Mouse (Mus musculus): ENCODE results near the gene Fntb.
A peak's percentile ranks its signal among the peaks of the same experiment; 100 is the strongest.

The Fntb gene

GRCm38 (mm10) chr12:76795350-76795749, 30.0 kb downstream of the Fntb start, which contains the start of gene Gpx2:
Gene Gpx2, minus strand, starts transcription at chr12:76795554.
- no peak for DNase-seq (ENCODE audit: low spot score in 2 of 2)

DNA sequence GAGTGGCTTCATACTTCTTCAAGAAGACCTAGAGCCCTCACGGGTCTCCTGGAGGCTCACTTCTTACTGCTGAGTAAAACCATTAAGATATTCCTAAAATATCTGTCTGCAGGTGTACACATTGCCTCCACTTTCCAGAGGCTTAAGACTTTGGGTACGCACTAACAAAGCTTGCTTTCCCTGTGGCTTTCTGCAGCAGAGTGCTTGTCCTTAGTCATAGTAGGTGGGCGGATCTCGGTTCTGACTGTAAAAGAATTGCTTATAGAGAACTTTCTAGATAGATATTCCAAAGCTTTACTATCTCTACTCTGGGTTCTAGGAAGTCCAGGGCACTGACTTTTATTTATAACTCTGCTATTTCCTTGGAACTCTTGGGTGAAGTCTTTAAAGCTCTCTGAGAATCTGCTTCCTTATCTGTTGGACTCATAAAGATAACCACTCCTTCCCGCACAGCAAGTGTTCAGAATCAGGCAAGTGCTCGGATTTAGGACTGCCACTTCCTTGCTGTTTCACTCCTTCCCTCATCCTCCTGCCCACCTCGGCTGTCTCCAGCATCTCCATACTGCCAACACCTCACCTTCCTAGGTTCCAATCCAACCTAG, 31.6 kb downstream of the Fntb start:
- no peak for DNase-seq (ENCODE audit: low spot score in 2 of 2)

- no peak for DNase-seq (ENCODE audit: low spot score in 2 of 2)
These were observed 32.8 kb downstream of the Fntb start for GRCm38 (mm10) chr12:76798008-76798720.

- no peak for DNase-seq (ENCODE audit: low spot score in 2 of 2)
These were observed 37.6 kb downstream of the Fntb start for GRCm38 (mm10) chr12:76803028-76803427.

- peak in 1 of 2 experiments; percentile 32 for DNase-seq (ENCODE audit: low spot score in 2 of 2)
These were observed 38.4 kb downstream of the Fntb start for GRCm38 (mm10) chr12:76803700-76804252.

DNA sequence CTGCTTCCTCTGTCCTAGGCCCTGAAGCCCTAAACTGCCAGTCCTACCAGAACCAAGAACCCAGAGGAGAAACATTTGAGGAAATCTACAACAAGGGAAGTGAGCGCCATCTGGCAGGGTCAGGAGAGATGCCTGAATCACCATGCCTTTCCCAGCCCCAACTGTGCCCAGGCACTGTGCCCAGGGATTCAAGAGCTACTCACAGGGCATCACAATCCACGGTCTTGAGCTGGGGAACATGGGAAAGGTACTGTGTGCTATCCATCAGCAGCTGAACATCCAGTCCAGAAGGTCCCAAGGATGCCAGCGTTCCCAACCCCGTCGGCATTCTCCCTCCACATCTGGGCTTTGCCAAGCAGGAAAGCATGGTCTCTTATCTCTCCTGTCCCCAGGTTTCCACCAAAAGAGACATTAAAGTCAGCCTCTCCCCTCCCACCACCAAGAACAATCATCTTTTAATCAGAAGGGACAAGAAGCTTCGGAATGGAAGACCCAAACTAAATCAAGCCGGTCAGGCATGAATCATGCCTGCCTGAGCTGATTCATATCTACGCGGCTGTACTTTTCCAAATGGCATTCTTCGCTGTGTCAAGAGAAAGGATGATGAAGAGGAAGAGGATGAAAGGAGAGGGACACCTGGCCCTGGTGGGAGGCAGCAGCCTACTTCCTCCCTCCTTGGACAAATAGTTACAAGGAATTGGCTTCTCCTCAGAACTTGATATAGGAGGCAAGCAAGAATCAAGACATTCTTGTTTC, 39.8 kb downstream of the Fntb start:
- DNase-seq (ENCODE audit: low spot score in 2 of 2): no peak

DNA sequence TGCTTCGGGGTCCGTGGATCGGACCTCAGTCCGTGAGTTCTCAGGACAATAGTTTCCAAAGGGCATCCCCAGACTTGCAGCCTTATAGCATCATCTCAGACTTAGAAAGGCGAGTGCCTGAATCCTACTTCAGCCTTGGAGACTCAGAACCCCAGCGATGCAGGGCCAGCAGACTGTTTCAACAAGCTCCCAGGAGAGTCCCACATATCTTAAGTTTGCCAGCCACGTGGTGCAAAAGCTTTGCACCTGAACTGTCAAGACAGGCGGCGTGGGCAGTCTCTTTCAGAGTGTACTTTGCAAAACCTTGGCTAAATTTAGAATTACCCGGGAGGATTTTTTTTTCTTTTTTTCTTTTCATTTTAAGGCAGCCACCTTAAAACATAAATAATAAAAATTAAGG, 42.4 kb downstream of the Fntb start:
- no peak for DNase-seq (ENCODE audit: low spot score in 2 of 2)

DNA sequence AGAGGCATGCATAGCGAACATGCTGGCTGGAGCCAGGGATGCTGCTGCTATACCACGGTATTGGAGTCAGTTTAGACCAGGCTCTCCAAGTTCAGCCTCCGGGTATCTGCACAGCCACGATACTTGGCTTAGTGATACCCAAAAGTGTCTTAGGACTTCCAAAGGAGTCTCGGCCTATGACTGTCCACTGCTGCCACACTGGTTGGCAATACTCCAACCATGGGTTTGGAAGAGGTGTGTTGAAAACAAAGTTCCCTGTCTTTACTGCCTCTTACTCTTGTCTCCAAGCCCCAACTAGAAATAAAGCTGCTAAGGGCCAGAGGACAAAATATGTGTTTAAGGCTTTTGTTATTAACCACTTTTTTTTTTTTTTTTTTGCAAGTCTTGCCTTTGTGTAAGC, 45.1 kb downstream of the Fntb start:
- no peak for DNase-seq (ENCODE audit: low spot score in 2 of 2)

- no peak for DNase-seq (ENCODE audit: low spot score in 2 of 2)
These were observed 45.6 kb downstream of the Fntb start for GRCm38 (mm10) chr12:76811006-76811405.

- DNase-seq (ENCODE audit: low spot score in 2 of 2): no peak
These were observed 48.2 kb downstream of the Fntb start for GRCm38 (mm10) chr12:76813543-76813942.

GRCm38 (mm10) chr12:76814120-76814519, 48.7 kb downstream of the Fntb start:
- DNase-seq (ENCODE audit: low spot score in 2 of 2): no peak

GRCm38 (mm10) chr12:76816720-76817119, 51.3 kb downstream of the Fntb start:
- no peak for DNase-seq (ENCODE audit: low spot score in 2 of 2)

GRCm38 (mm10) chr12:76817176-76817575, 51.8 kb downstream of the Fntb start:
- DNase-seq (ENCODE audit: low spot score in 2 of 2): no peak

- DNase-seq (ENCODE audit: low spot score in 2 of 2): no peak
These were observed 52.7 kb downstream of the Fntb start for GRCm38 (mm10) chr12:76818120-76818519.

GRCm38 (mm10) chr12:76818908-76819307, 53.5 kb downstream of the Fntb start:
- DNase-seq (ENCODE audit: low spot score in 2 of 2): no peak

- no peak for DNase-seq (ENCODE audit: low spot score in 2 of 2)
These were observed 54.4 kb downstream of the Fntb start for GRCm38 (mm10) chr12:76819816-76820215.

- no peak for DNase-seq (ENCODE audit: low spot score in 2 of 2)
These were observed 55.2 kb downstream of the Fntb start for GRCm38 (mm10) chr12:76820615-76821014.

DNA sequence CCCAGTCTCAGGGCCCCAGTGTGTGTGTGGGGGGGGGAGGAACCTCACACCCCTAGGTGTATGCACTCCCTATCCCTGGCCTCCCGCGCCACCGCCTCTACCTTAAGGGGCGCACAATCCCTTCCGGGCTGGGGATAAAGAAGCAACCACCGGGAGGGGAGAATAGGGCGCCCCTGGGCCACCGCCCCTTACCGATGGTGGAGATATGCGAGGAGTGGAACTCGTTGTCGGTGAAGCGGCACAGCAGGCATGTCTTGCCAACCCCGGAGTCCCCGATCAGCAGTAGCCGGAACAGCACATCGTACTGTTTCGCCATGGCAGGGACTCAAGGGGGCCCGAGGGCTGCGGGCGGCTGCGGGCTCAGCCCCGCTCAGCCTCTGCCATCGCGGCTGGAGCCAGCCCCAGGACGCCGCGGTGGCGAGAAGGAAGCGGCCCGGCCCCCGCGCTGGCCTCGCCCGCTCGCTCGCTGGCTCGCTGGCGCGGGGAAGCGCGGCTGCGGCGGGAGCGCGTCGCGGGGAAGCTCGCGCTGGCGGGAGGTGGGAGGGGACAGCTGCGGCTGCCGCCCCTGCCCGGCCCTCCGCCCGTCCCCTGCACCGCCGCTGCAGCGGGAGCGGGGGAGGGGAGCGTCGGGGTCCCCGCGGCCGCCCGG, 56.7 kb downstream of the Fntb start:
- no peak for DNase-seq (ENCODE audit: low spot score in 2 of 2)

DNA sequence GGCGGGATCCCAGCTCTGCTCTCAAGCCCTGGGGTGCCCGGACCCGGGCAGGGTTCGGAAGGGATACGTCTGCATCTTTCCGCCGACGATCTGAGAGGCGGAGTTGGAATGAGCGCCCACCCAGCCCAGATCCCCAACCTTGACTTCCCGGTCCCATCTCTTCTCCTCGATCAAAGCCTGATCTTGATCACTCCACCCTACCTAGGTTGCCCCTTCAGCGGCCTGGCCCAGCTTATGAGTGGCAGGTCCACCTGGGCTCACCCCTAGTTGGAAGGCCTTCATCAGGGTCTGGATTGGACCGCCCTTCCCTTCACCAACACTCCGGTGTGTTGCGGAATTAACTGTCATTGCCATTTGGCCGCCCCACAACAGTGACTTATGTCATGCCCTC, 57.3 kb downstream of the Fntb start, which contains the start of gene Rab15:
TSS of gene Rab15 (minus strand) at position 258 of the 391 bp plus-strand sequence.
- DNase-seq (ENCODE audit: low spot score in 2 of 2): no peak

DNA sequence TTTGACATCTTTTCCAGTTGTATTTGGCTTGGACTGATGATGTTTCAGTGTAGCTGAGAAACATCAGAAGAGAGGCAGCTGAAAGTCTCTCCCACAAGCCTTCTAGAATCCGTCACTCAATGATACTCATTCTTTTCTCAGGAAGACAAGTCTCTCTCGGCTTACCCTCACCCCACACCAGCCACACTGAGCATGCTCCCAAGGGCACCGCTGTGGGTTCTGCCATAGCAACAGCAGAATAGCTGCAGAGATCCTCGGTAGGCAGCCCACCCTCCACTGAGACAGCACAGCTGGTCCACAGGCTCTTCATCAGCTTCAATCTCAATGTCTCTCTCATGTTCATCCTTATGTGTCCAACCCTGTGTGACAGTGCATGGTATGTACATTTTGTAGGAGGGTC, 59.9 kb downstream of the Fntb start:
- DNase-seq (ENCODE audit: low spot score in 2 of 2): no peak

GRCm38 (mm10) chr12:76832704-76833103, 67.3 kb downstream of the Fntb start:
- DNase-seq (ENCODE audit: low spot score in 2 of 2): no peak
